Mouse (Mus musculus): ENCODE results near the gene Id2.

DNA sequence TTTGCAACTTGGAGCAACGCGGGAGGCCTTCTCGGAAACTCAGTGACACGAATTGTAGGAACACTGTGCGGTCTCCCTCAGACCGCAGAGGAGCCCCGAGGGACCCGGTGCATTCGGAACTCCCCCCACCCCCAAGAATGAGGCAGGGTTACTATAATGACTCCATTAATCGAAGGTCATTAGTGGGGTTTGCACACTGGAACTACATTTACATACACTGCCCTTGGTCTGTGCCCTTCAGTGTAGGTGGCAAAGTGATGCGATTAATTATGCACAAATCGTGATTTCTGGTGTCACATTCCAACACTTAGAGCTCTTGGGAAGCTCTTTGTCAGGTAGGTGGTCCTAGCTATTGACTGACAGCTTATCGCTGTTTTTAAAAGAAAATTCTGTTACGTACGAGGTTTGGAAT, 294 bp downstream of the Id2 start:
- no peak for TF ChIP-seq POLR2A (IDR thresholded peaks at IDR 0.05; ENCODE audit: borderline replicate concordance, low read depth, low read length)
- no peak for TF ChIP-seq CTCF (IDR thresholded peaks at IDR 0.05; ENCODE audit: low read depth, low read length)
